Mouse (Mus musculus) liver, embryonic 15.5 days (tissue): ENCODE data around the gene Max. TPM values are rescaled to one million over a fixed set of nuclear protein-coding genes. Genes with fewer than 3 reads are reported as not detected.

Experiments
- ATAC-seq: fragments of 200-750 bp; cut with Nextera tagmentation; 2 replicates; pipeline ENCODE4 v1.8.0; 2017; ENCODE audit warnings: moderate number of reproducible peaks, mild to moderate bottlenecking, moderate library complexity; ENCODE audit not compliant: insufficient read depth
- H3K27ac ChIP-seq: fragments of 300-500 bp; sonication (generic); replicated peaks from 2 replicates; pipeline ENCODE4 v1.5.1; 2015; ENCODE audit warnings: mild to moderate bottlenecking, inconsistent platforms
- H3K27me3 ChIP-seq: fragments of 300-500 bp; sonication (generic); 2 replicates; pipeline ENCODE4 v1.6.1; 2015; ENCODE audit warnings: mild to moderate bottlenecking, inconsistent platforms
- H3K36me3 ChIP-seq: fragments of 300-500 bp; sonication (generic); replicated peaks from 2 replicates; pipeline ENCODE4 v1.6.1; 2015; ENCODE audit warnings: moderate library complexity, mild to moderate bottlenecking, inconsistent platforms
- H3K4me1 ChIP-seq: fragments of 300-500 bp; sonication (generic); replicated peaks from 2 replicates; pipeline ENCODE4 v1.6.1; 2015; ENCODE audit warnings: inconsistent platforms
- H3K4me2 ChIP-seq: fragments of 300-500 bp; sonication (generic); 2 replicates; pipeline ENCODE4 v1.6.1; 2015; ENCODE audit warnings: moderate library complexity, mild to moderate bottlenecking, inconsistent platforms
- H3K4me3 ChIP-seq: fragments of 300-500 bp; sonication (generic); replicated peaks from 2 replicates; pipeline ENCODE4 v1.5.1; 2015; ENCODE audit warnings: mild to moderate bottlenecking, inconsistent platforms
- H3K9ac ChIP-seq: fragments of 300-500 bp; sonication (generic); 2 replicates; pipeline ENCODE4 v1.6.1; 2015; ENCODE audit warnings: moderate library complexity, mild to moderate bottlenecking, inconsistent platforms
- H3K9me3 ChIP-seq: fragments of 300-500 bp; sonication (generic); replicated peaks from 2 replicates; pipeline ENCODE4 v1.6.1; 2016; ENCODE audit warnings: inconsistent platforms
- WGBS: fragments of 180-500 bp; shearing (Covaris S2); methylation state at CpG from one replicate; pipeline ENCODE4 v1.1.7; 2015; ENCODE audit warnings: mixed read lengths; ENCODE audit not compliant: insufficient replicate concordance; 5-methylcytosine and 5-hydroxymethylcytosine counted together
- polyA plus RNA-seq: library from polyadenylated mRNA; unstranded; fragments of >200 nt; fragmentation: Nextera tagmentation; extraction: Ambion mirVana; gene quantifications from 2 replicates; pipeline ENCODE4 v1.2.1, GENCODE M21; 2015

Max gene
- polyA plus RNA-seq, result 6.4 and 6.7 TPM in 2 replicates

DNA sequence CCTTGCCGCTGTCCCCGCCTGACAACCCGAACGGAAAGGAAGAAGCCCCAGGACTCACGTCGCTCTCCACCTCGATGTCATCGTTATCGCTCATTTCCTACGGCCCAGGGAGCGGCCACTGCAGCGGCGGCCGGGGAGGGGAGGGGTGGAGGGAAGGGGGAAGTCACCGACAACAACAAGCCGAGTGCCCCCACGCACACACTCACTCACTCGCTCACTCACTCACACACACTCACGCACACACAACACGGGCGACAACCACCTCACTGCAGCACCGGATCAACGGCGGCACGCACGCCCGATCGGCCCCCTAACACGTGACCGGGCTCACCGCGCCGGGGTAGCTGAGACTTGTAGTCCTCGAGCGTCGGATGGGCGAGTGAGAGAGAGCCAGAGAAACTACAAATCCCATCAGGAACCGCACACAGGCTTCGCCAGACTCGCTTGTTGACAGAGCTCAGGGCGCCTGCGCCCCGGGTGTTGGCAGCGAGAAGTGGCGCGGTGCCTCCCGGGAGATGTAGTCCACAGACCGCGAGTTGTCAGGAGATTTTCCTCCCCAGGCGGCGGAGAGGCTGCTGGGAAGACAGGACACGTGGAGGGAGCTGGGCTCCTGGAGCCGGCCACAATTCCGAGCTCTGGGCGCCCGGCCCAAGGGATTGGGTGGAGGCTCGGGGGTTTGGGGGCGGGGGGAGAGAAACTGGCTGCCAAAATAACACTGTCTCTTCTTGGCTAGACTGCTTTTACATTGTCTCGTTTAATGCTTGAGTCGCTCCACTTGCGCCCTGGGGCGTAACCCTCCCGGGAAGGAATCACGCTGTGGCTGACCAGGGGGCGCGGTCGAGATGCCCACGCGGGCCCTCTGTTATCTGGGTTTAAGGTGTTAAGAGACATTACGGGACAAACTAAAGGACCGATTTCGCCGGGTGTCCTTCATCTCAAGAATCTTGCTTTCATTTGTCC, at the start of gene Max:
Max (minus strand) TSS at position 270 of the 960 bp plus-strand sequence.
- Histone ChIP-seq H3K4me1 (peaks cover 44% of the 10 kb centered on the region), H3K4me2 (peak within 1 kb of the TSS; percentile 94), H3K27ac (peak within 1 kb of the TSS; percentile 88), H3K9me3 (no peaks in the 10 kb centered on the region), H3K36me3 (peaks cover 24% of the 10 kb centered on the region), H3K9ac (peak within 1 kb of the TSS; percentile 97), H3K27me3 (no peaks in the 10 kb centered on the region), H3K4me3 (peak within 1 kb of the TSS; percentile 93)
- ATAC-seq, result peak; percentile 99
- under 1% methylated on average over 68 of the region's 73 CpGs for WGBS

GRCm38 (mm10) chr12:77011092-77011720, 49.2 kb upstream of the Max start:
- no peaks in the 10 kb centered on the region for H3K27me3 ChIP-seq
- H3K27ac ChIP-seq, result no peak overlapping the region
- H3K9ac ChIP-seq, result no peak overlapping the region
- H3K36me3 ChIP-seq, result no peaks in the 10 kb centered on the region
- no peaks in the 10 kb centered on the region for H3K9me3 ChIP-seq
- ATAC-seq, result no peak
- H3K4me3 ChIP-seq, result no peak overlapping the region
- 23% methylated on average over 6 of the region's 6 CpGs for WGBS
- H3K4me1 ChIP-seq, result peaks cover 14% of the 10 kb centered on the region
- H3K4me2 ChIP-seq, result no peak overlapping the region

- no peak overlapping the region for H3K4me3 ChIP-seq
- H3K4me2 ChIP-seq, result peak overlapping the region; percentile 33; the same call in 1 of the 2 replicates
- H3K27me3 ChIP-seq, result no peaks in the 10 kb centered on the region
- no peak overlapping the region for H3K9ac ChIP-seq
- H3K9me3 ChIP-seq, result no peaks in the 10 kb centered on the region
- ATAC-seq, result no peak
- peaks cover 14% of the 10 kb centered on the region for H3K4me1 ChIP-seq
- H3K27ac ChIP-seq, result no peak overlapping the region
- WGBS, result 22% methylated on average over 20 of the region's 20 CpGs
- H3K36me3 ChIP-seq, result no peaks in the 10 kb centered on the region
Measured at GRCm38 (mm10) chr12:77009202-77010030, 47.4 kb upstream of the Max start.

DNA sequence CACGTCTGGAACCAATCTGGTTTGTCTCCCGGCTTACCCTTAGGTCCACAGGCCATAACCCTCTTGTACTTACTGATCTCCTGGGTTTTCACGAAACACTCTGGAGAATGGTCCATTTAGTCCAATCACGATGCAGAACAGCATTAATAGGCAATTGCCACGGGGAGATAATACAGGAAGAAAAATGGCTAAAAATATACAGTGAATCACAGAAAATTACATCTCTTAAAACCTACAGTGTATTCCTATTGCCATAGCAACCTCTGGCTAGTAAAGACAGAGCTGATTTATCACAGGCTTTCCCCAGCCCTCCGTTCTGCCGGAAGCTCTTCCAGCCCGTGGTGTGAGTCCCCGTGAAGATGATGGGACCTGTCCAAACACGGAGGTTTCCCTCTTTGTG, 42.9 kb upstream of the Max start:
- 66% methylated on average over 10 of the region's 10 CpGs for WGBS
- H3K9ac ChIP-seq, result no peak overlapping the region
- no peak overlapping the region for H3K4me2 ChIP-seq
- H3K9me3 ChIP-seq, result no peaks in the 10 kb centered on the region
- H3K27ac ChIP-seq, result no peak overlapping the region
- H3K4me1 ChIP-seq, result peaks cover 37% of the 10 kb centered on the region
- no peak for ATAC-seq
- H3K36me3 ChIP-seq, result no peaks in the 10 kb centered on the region
- H3K4me3 ChIP-seq, result no peak overlapping the region
- H3K27me3 ChIP-seq, result no peaks in the 10 kb centered on the region

DNA sequence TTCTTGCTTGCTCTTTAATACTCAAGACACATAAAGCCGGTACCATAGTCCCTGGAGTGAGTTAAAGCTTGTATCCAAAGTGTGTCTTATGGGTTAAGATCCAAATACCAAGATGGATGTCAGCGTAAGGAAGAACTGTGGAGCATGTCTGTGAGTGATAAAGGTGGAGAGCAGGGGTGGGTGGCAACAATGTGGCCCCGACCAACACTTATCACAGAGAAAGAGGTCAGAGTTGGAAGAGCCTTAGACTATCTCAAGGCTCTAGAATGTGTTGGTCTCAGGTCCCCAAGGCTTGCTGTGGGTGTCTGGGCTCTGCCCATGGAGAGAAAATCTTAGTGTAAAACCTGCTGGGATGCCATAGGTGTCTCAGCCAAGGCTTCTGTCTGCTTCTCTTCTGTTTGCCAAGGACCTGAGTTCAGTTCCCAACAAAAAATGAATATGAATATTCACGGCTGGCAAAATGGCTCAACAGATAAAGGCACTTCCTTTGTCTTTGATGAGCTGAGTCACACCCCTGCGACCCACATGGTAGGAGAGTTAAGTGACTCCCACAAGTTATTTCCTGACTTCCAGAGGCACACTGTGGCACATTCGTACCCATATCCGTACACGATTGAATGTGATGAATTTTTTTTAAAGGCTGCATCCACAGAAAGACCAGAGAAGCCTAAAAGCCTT, 40.7 kb upstream of the Max start:
- Histone ChIP-seq H3K9me3 (no peaks in the 10 kb centered on the region), H3K9ac (peak overlapping the region; percentile 11; the same call in 1 of the 2 replicates), H3K36me3 (no peaks in the 10 kb centered on the region), H3K4me3 (no peak overlapping the region), H3K27me3 (0 out of 2 replicates have a peak, but pooled peaks cover 3% of the 10 kb centered on the region), H3K4me2 (peak overlapping the region; percentile 20; the same call in 1 of the 2 replicates), H3K4me1 (peaks cover 28% of the 10 kb centered on the region), H3K27ac (0 out of 2 replicates have a peak overlapping the region, but pooled peaks have one; percentile 55)
- 24% methylated on average over 8 of the region's 8 CpGs for WGBS
- ATAC-seq, result peak; percentile 88

GRCm38 (mm10) chr12:77001312-77001711, 39.3 kb upstream of the Max start:
- no peaks in the 10 kb centered on the region for H3K36me3 ChIP-seq
- no peaks in the 10 kb centered on the region for H3K9me3 ChIP-seq
- no peak overlapping the region for H3K9ac ChIP-seq
- H3K4me2 ChIP-seq, result no peak overlapping the region
- H3K27me3 ChIP-seq, result 0 out of 2 replicates have a peak, but pooled peaks cover 3% of the 10 kb centered on the region
- ATAC-seq, result no peak
- WGBS, result 61% methylated on average over 1 of the region's 1 CpGs
- H3K4me1 ChIP-seq, result peaks cover 28% of the 10 kb centered on the region
- no peak overlapping the region for H3K27ac ChIP-seq
- no peak overlapping the region for H3K4me3 ChIP-seq

GRCm38 (mm10) chr12:77000705-77001284, 38.8 kb upstream of the Max start:
- H3K9ac ChIP-seq, result no peak overlapping the region
- 0 out of 2 replicates have a peak, but pooled peaks cover 3% of the 10 kb centered on the region for H3K27me3 ChIP-seq
- no peak overlapping the region for H3K4me3 ChIP-seq
- H3K9me3 ChIP-seq, result no peaks in the 10 kb centered on the region
- no peak for ATAC-seq
- H3K36me3 ChIP-seq, result no peaks in the 10 kb centered on the region
- 31% methylated on average over 6 of the region's 6 CpGs for WGBS
- no peak overlapping the region for H3K4me2 ChIP-seq
- H3K4me1 ChIP-seq, result peaks cover 28% of the 10 kb centered on the region
- H3K27ac ChIP-seq, result no peak overlapping the region

GRCm38 (mm10) chr12:77000096-77000704, 38.2 kb upstream of the Max start:
- Histone ChIP-seq H3K4me1 (peaks cover 28% of the 10 kb centered on the region), H3K36me3 (no peaks in the 10 kb centered on the region), H3K9ac (no peak overlapping the region), H3K4me2 (no peak overlapping the region), H3K4me3 (no peak overlapping the region), H3K27ac (no peak overlapping the region), H3K9me3 (no peaks in the 10 kb centered on the region), H3K27me3 (0 out of 2 replicates have a peak, but pooled peaks cover 3% of the 10 kb centered on the region)
- no peak for ATAC-seq
- 11% methylated on average over 4 of the region's 4 CpGs for WGBS

- H3K9ac ChIP-seq, result no peak overlapping the region
- H3K27ac ChIP-seq, result no peak overlapping the region
- 0 out of 2 replicates have a peak, but pooled peaks cover 3% of the 10 kb centered on the region for H3K27me3 ChIP-seq
- H3K36me3 ChIP-seq, result no peaks in the 10 kb centered on the region
- ATAC-seq, result no peak
- H3K4me2 ChIP-seq, result no peak overlapping the region
- 71% methylated on average over 5 of the region's 5 CpGs for WGBS
- H3K4me3 ChIP-seq, result no peak overlapping the region
- H3K4me1 ChIP-seq, result no peaks in the 10 kb centered on the region
- no peaks in the 10 kb centered on the region for H3K9me3 ChIP-seq
Measured at GRCm38 (mm10) chr12:76994766-76995165, 32.8 kb upstream of the Max start.
